ENCODE assay signal across 29 mouse cellular contexts in genomic region chr10:63167241-63167995, GRCm38 (mm10). TPM values are rescaled to one million over a fixed set of nuclear protein-coding genes. Genes with fewer than 3 reads are reported as not detected.
"Had no signal": no experiment of that assay in that cellular context is flagged by ENCODE, and none has a peak within 500 bp of the region (broad histone marks: within the 10 kb centered on the region; RNA-seq: fewer than 3 reads in every experiment).

No protein-coding gene starts in this region.

- H3K4me3 ChIP-seq: gastrocnemius, adult 2 months; heart, adult 2 months; heart, embryonic 12.5 days; hindbrain, embryonic 10.5 days; hindbrain, embryonic 12.5 days; intestine, embryonic 15.5 days; layer of hippocampus, adult 2 months; limb, embryonic 13.5 days; limb, embryonic 15.5 days; liver, embryonic 12.5 days had no signal

- ATAC-seq: hindbrain, embryonic 16.5 days; inflammation-experienced regulatory T-cells, adult 6 months; intestine, embryonic 15.5 days; intestine, postnatal 0 days; liver, embryonic 12.5 days had no signal

- DNase-seq: gastrocnemius, adult 2 months; gastrocnemius, postnatal 10 days; gastrocnemius, postnatal 25 days; heart, adult 2 months; heart, postnatal 10 days; heart, postnatal 4 days; kidney, adult 18-20 months; kidney, adult 8-10 months; kidney, postnatal 10 days; kidney, postnatal 25 days; kidney, postnatal 4 days; layer of hippocampus, postnatal 36 days; left cerebral cortex, postnatal 4 days had no signal

- H3K4me2 ChIP-seq: heart, embryonic 12.5 days; hindbrain, embryonic 12.5 days; hindbrain, embryonic 14.5 days; intestine, embryonic 15.5 days; limb, embryonic 13.5 days; limb, embryonic 15.5 days; liver, embryonic 12.5 days had no signal

- H3K4me1 ChIP-seq: heart, embryonic 12.5 days; hindbrain, embryonic 10.5 days; hindbrain, embryonic 12.5 days; intestine, embryonic 15.5 days; limb, embryonic 13.5 days; limb, embryonic 15.5 days had no signal

- H3K36me3 ChIP-seq: heart, embryonic 12.5 days; hindbrain, embryonic 10.5 days; hindbrain, embryonic 12.5 days; intestine, embryonic 15.5 days; limb, embryonic 13.5 days; limb, embryonic 15.5 days; liver, embryonic 12.5 days had no signal

- H3K27ac ChIP-seq: gastrocnemius, adult 2 months; heart, adult 2 months; hindbrain, embryonic 10.5 days; hindbrain, embryonic 12.5 days; hindbrain, embryonic 14.5 days; intestine, embryonic 15.5 days; layer of hippocampus, adult 2 months; limb, embryonic 13.5 days; limb, embryonic 15.5 days; liver, embryonic 12.5 days; liver, embryonic 14.5 days had no signal

- H3K9me3 ChIP-seq: heart, embryonic 12.5 days; hindbrain, embryonic 10.5 days; hindbrain, embryonic 12.5 days; intestine, embryonic 15.5 days; limb, embryonic 13.5 days; limb, embryonic 15.5 days; liver, embryonic 12.5 days had no signal

- H3K27me3 ChIP-seq: heart, embryonic 12.5 days; hindbrain, embryonic 12.5 days; intestine, embryonic 15.5 days; limb, embryonic 13.5 days; limb, embryonic 15.5 days; liver, embryonic 12.5 days had no signal

- H3K9ac ChIP-seq: heart, embryonic 12.5 days; hindbrain, embryonic 12.5 days; hindbrain, embryonic 14.5 days; intestine, embryonic 15.5 days; limb, embryonic 13.5 days; limb, embryonic 15.5 days; liver, embryonic 12.5 days; liver, embryonic 14.5 days had no signal

RNA-seq across cellular contexts. Expression of gene Mypn, which starts 36.3 kb away (rescaled TPM):
- total RNA-seq: granulocyte monocyte progenitor cell, adult 5-6 weeks had no signal
- polyA plus RNA-seq: inflammation-experienced regulatory T-cells, adult 6 months; kidney, embryonic 14.5 days; liver, adult 2 months had no signal
